Mouse (Mus musculus) kidney, postnatal 0 days (tissue): ENCODE results near the gene Lrrc25. TPM values are rescaled to one million over a fixed set of nuclear protein-coding genes. Genes with fewer than 3 reads are reported as not detected.
A peak's percentile ranks its signal among the peaks of the same experiment; 100 is the strongest.

Experiments
- ATAC-seq: fragments of 200-750 bp; cut with Nextera tagmentation; replicated peaks from 2 replicates; pipeline ENCODE4 v1.8.0; 2017; ENCODE audit warnings: low read depth, moderate number of reproducible peaks, moderate TSS enrichment, moderate library complexity; ENCODE audit not compliant: low FRiP score
- DNase-seq: peaks from one replicate; pipeline ENCODE4 v3.0.0-alpha.2; 2016; ENCODE audit warnings: low spot score
- H3K27ac ChIP-seq: fragments of 300-500 bp; sonication (generic); 2 replicates; pipeline ENCODE4 v1.5.1; 2014; ENCODE audit warnings: mild to moderate bottlenecking
- H3K27me3 ChIP-seq: fragments of 300-500 bp; sonication (generic); 2 replicates; pipeline ENCODE4 v1.6.1; 2014; ENCODE audit warnings: low read length, mixed read lengths; ENCODE audit not compliant: insufficient read depth
- H3K36me3 ChIP-seq: fragments of 300-500 bp; sonication (generic); 2 replicates; pipeline ENCODE4 v1.6.1; 2014; ENCODE audit warnings: low read length, mixed read lengths; ENCODE audit not compliant: insufficient read depth
- H3K4me1 ChIP-seq: fragments of 300-500 bp; sonication (generic); replicated peaks from 2 replicates; pipeline ENCODE4 v1.6.1; 2014; ENCODE audit warnings: antibody characterized with exemption, low read length, mixed read lengths; ENCODE audit not compliant: insufficient read depth
- H3K4me2 ChIP-seq: fragments of 300-500 bp; sonication (generic); 2 replicates; pipeline ENCODE4 v1.6.1; 2014; ENCODE audit warnings: mild to moderate bottlenecking, low read length, moderate library complexity, mixed read lengths
- H3K4me3 ChIP-seq: fragments of 300-500 bp; sonication (generic); replicated peaks from 2 replicates; pipeline ENCODE4 v1.5.1; 2014; ENCODE audit warnings: low read depth, low read length
- H3K9ac ChIP-seq: fragments of 300-500 bp; sonication (generic); 2 replicates; pipeline ENCODE4 v1.6.1; 2014; ENCODE audit warnings: low read depth, low read length
- H3K9me3 ChIP-seq: fragments of 300-500 bp; sonication (generic); replicated peaks from 2 replicates; pipeline ENCODE4 v1.6.1; 2016; ENCODE audit warnings: low read length, inconsistent platforms, mixed read lengths
- CTCF ChIP-seq: IDR thresholded peaks from 2 replicates; pipeline ENCODE4 v1.5.1; 2016; ENCODE audit warnings: antibody characterized with exemption, low read depth, mild to moderate bottlenecking, moderate library complexity
- WGBS: fragments of 180-500 bp; shearing (Covaris S2); extraction: QIAGEN DNeasy Blood & Tissue Kit; methylation state at CpG from one replicate; pipeline ENCODE4 v1.1.7; 2014; 5-methylcytosine and 5-hydroxymethylcytosine counted together
- polyA plus RNA-seq: library from polyadenylated mRNA; unstranded; fragments of >200 nt; fragmentation: Nextera tagmentation; extraction: Ambion mirVana; gene quantifications from 2 replicates; pipeline ENCODE4 v1.2.1, GENCODE M21; 2015

Gene Lrrc25
- polyA plus RNA-seq, 1 experiment from 2014 or later: 1.9 TPM

DNA sequence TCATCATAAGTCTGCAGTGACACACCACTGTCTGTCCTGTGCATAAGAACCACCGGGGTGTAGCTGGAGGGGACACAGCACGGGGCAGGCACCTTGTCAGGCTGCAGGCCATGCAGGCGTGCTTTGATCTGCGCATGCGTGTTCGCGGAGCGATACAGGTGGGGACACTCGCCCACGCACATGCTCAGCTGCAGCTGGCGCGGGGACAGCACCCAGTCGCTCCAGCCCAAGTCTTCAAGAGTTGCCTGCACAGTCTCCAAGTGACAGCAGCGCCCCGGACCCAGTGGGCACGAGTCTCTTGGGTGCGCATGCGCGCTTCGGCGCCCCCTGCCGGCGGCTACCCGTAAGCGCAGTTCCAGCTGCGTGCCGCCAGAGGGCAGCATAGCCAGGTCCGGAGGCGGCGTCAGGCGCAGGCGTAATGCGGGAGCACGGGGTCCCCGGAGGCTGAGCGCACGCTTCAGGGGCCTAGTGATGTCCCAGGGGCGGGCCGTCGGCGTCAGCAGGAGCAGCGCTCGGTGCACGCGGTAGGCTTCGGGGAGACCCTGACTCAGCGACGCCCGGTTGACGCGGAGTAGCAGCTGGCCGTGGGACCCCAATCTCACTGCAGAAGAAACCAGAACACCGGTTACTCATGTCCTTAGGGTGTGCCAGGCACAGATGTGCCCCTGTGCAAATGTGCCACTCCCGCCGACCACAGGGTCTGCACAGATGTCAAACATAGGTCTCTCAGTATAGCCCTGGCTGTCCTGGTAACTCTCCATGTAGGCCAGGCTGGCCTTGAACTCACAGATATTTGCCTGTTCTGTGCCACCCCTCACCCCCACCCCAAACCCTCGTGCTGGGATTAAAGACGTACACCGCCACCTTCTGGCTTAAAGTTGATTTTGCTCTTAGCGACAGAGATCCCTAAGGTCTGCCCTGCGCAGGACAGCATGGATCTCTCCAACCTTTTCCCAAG, 13.9 kb downstream of the Lrrc25 start:
- H3K36me3 ChIP-seq: no peaks in the 10 kb centered on the region
- peak overlapping the region; percentile 46; the same call in 1 of the 2 replicates for H3K9ac ChIP-seq
- H3K27ac ChIP-seq: peak overlapping the region; percentile 71
- 1% methylated on average over 60 of the region's 60 CpGs for WGBS
- ATAC-seq (peak; percentile 80), DNase-seq (peak; percentile 91)
- H3K4me3 ChIP-seq: peak overlapping the region; percentile 37
- peaks cover 28% of the 10 kb centered on the region for H3K4me1 ChIP-seq
- no peaks in the 10 kb centered on the region for H3K27me3 ChIP-seq
- no peaks in the 10 kb centered on the region for H3K9me3 ChIP-seq
- peak; percentile 100 for TF ChIP-seq CTCF
- peak overlapping the region; percentile 68 for H3K4me2 ChIP-seq

DNA sequence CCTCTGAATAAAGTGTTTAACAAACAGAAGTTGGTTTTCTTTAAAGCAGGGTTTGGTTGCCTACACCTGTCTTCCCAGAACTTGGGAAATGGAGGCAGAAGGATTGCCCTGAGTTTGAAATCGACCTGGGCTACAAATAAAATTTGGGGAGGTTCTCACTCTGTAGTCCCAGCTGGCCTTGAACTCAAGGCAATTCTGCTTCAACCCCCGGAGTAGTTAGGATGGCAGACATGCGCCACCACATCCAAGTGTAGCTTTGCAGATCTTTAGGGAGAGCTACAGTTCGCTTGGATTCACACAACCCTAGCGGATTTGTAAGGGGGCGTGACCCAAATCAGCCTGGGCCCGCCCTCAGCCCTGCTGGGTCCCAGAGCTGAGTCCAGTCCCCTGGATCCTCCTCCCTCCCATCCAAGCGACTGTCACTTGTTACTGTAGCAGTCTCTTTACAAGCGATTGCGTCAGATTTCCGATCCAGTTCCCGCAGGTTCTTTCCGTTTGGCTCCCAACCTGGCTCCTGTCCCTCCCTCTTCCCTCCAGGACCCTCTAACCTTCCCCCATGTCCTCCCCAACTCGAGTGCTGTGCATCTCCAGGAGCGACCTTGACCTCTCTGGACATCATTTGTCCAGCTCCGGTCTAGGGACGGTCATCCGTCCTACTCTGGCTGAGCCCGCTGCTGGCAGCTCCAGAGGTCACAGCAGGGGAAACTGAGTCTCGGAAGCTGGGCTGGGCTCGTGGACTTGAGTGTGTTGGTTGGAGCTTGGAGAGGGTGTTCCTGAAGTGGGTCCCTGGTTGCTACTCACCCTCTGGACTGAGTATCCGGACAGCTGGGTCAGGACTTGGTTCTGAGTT, 14.8 kb downstream of the Lrrc25 start:
- Histone ChIP-seq H3K4me2 (peak overlapping the region; percentile 68), H3K9me3 (no peaks in the 10 kb centered on the region), H3K4me1 (peaks cover 28% of the 10 kb centered on the region), H3K9ac (no peak overlapping the region), H3K36me3 (no peaks in the 10 kb centered on the region), H3K27ac (peak overlapping the region; percentile 54), H3K4me3 (peak overlapping the region; percentile 14; the same call in 1 of the 2 replicates), H3K27me3 (no peaks in the 10 kb centered on the region)
- WGBS: 14% methylated on average over 22 of the region's 22 CpGs
- DNase-seq (peak; percentile 87), ATAC-seq (peak; percentile 47)
- TF ChIP-seq CTCF: no peak

DNA sequence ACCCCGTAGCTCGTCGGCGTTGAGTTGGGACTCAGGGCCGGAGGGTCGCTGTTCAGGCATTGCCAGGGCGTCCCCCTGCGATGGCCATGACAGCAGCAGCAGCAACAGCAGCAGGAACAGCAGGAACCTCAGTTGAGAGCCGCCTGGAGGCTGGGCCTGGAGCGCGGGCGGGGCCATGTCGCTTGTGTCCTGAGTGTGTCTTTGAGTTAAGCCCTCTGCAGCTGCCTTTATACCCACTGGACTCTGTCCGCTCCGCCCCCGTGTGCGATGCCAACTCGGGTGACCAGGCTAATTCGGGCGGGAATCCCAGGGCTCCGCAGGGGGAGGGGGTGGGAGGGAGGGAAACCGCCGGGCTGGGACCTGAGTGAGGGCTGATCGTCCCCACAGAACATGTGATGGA, 15.5 kb downstream of the Lrrc25 start:
- peak overlapping the region; percentile 68 for H3K4me2 ChIP-seq
- no peaks in the 10 kb centered on the region for H3K36me3 ChIP-seq
- no peaks in the 10 kb centered on the region for H3K9me3 ChIP-seq
- peak; percentile 39 for DNase-seq
- WGBS: 24% methylated on average over 24 of the region's 24 CpGs
- 0 out of 2 replicates have a peak overlapping the region, but pooled peaks have one; percentile 14 for H3K4me3 ChIP-seq
- no peaks in the 10 kb centered on the region for H3K27me3 ChIP-seq
- no peak for TF ChIP-seq CTCF
- ATAC-seq: no peak; the same call in 1 of the 2 replicates
- no peak overlapping the region for H3K9ac ChIP-seq
- H3K4me1 ChIP-seq: peaks cover 28% of the 10 kb centered on the region
- 0 out of 2 replicates have a peak overlapping the region, but pooled peaks have one; percentile 54 for H3K27ac ChIP-seq

DNA sequence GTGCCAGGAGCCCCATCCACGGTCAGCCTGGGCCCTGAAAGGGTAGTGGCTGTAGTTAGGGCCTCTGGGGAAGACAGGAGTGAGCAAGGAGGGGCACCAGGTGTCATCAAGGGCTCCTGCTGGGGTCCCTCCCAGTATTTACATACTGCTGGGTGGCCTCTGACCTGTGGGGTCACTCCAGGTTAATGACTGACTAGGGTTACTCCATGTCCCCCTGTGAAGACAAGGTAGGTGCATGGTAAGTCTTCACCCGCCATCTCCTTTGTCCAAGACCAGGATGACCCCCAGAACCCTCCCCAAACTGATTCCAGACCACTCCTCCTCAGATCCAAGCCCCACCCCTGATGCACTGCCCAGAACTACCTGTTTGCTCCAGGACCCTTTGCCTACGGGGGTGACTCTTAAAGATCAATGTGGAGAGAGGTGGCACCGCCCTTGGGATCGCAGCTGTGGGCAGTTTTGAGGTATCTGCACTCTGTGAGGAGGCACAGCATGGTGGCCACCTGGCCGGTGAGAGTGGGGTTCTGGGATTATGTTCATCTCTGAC, 16.5 kb downstream of the Lrrc25 start, which contains the start of gene Gdf15:
TSS of gene Gdf15 (minus strand) at position 111 of the 547 bp plus-strand sequence.
- H3K4me3 ChIP-seq: 0 out of 2 replicates have a peak within 1 kb of the TSS, but pooled peaks have one; percentile 14
- DNase-seq (no peak), ATAC-seq (no peak)
- H3K4me1 ChIP-seq: peaks cover 29% of the 10 kb centered on the region
- 83% methylated on average over 6 of the region's 6 CpGs for WGBS
- no peaks in the 10 kb centered on the region for H3K9me3 ChIP-seq
- no peaks in the 10 kb centered on the region for H3K27me3 ChIP-seq
- no peak for TF ChIP-seq CTCF
- H3K27ac ChIP-seq: peak within 1 kb of the TSS; percentile 54; the same call in 1 of the 2 replicates
- no peaks in the 10 kb centered on the region for H3K36me3 ChIP-seq
- no peak within 1 kb of the TSS for H3K9ac ChIP-seq
- peak within 1 kb of the TSS; percentile 68 for H3K4me2 ChIP-seq

DNA sequence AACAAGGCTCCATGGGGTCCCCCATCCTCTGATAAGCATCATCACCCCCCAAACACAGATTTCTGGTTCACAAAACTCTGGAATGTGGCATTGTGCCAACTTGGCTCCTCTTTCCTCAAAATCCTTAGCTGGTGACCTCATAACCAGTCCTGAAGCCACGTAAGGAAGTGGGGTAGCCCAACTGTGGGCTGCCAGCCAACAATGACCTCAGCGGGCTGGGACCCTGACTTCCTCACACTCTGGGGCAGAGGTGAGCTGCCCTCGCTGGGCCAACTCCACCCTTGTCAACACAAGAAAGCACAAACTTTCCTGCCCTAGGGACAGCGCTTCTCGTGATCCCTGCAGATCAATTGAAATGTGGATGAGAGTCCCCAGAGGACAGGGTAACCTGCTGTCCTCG, 18.1 kb downstream of the Lrrc25 start:
- no peak for TF ChIP-seq CTCF
- WGBS: 37% methylated on average over 6 of the region's 6 CpGs
- H3K9ac ChIP-seq: no peak overlapping the region
- no peak for ATAC-seq
- no peaks in the 10 kb centered on the region for H3K27me3 ChIP-seq
- H3K4me2 ChIP-seq: no peak overlapping the region
- peak; percentile 47 for DNase-seq
- no peak overlapping the region for H3K4me3 ChIP-seq
- H3K9me3 ChIP-seq: no peaks in the 10 kb centered on the region
- H3K27ac ChIP-seq: peak overlapping the region; percentile 72
- H3K4me1 ChIP-seq: peaks cover 35% of the 10 kb centered on the region
- H3K36me3 ChIP-seq: no peaks in the 10 kb centered on the region

DNA sequence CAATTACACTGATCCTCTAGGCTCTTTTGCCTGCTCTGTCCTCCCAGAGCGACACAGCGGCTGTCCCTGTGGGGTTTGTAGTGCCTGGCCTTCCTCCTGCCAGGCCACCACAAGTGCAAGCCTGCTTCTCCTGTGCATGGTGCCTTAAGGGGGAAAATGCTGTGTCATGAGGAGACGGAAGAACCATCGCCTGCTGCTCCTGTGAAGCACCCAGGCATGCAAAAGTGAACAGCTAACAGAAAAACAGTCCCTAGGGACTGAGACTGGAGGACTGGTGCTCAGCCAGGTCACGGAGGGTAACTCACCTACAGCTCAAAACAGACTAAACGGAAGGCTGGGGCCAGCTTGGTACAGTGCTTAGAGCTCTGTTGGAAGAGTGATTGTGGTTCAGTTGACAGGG, 19.6 kb downstream of the Lrrc25 start:
- no peak overlapping the region for H3K4me3 ChIP-seq
- no peak for TF ChIP-seq CTCF
- H3K9me3 ChIP-seq: no peaks in the 10 kb centered on the region
- no peak; the same call in 1 of the 2 replicates for ATAC-seq
- peak overlapping the region; percentile 77; the same call in 1 of the 2 replicates for H3K27ac ChIP-seq
- H3K27me3 ChIP-seq: no peaks in the 10 kb centered on the region
- H3K4me2 ChIP-seq: no peak overlapping the region
- 54% methylated on average over 6 of the region's 6 CpGs for WGBS
- H3K9ac ChIP-seq: no peak overlapping the region
- H3K36me3 ChIP-seq: no peaks in the 10 kb centered on the region
- peaks cover 28% of the 10 kb centered on the region for H3K4me1 ChIP-seq
- peak; percentile 44 for DNase-seq
